Mouse (Mus musculus): ENCODE measurements at regions not wholly inside any gene's neighbourhood (a gene's known extent, or its start where the extent isn't known, plus 50 kb on each side); places are given as distances from the start of the nearest gene placed in this dataset.
"Not testable (repeated sequence)": the region's sequence is repeated elsewhere in the genome, so short reads cannot be mapped to it uniquely, and the experiment has no call there.

- ATAC-seq, result no peak
Observed at GRCm38 (mm10) chr1:165014328-165014727, 79.0 kb upstream of the Xcl1 start.

- peak; percentile 49 for ATAC-seq
Observed at GRCm38 (mm10) chr1:165013428-165013827, 78.1 kb upstream of the Xcl1 start.

GRCm38 (mm10) chr1:165012376-165012775 lies 77.0 kb upstream of the Xcl1 start:
- no peak for ATAC-seq

DNA sequence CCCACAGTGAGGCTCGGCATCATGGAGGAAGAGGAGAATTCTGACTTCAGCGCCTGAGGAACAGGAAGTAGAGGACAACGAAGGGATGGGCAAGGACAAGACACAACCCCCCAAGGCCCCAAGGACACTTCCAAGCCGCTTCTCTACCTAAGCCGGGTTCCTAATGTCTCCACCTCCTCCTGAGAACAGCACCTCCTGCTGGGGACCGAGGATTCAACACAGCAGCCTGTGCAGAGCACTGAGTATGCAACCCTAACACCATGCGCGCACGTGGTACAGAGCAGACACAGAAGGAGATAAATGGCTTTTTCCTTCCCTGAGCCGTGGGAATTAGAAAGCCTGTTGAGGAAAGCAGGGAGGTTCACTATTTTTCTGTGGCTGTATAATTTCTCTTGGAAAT lies 64.2 kb upstream of the Xcl1 start:
- peak; percentile 67 for ATAC-seq

GRCm38 (mm10) chr1:164998621-164999020 lies 63.3 kb upstream of the Xcl1 start:
- no peak for ATAC-seq

GRCm38 (mm10) chr1:164997660-164998059 lies 62.3 kb upstream of the Xcl1 start:
- no peak for ATAC-seq

- no peak for ATAC-seq
Observed at GRCm38 (mm10) chr1:164994247-164994660, 58.9 kb upstream of the Xcl1 start.

DNA sequence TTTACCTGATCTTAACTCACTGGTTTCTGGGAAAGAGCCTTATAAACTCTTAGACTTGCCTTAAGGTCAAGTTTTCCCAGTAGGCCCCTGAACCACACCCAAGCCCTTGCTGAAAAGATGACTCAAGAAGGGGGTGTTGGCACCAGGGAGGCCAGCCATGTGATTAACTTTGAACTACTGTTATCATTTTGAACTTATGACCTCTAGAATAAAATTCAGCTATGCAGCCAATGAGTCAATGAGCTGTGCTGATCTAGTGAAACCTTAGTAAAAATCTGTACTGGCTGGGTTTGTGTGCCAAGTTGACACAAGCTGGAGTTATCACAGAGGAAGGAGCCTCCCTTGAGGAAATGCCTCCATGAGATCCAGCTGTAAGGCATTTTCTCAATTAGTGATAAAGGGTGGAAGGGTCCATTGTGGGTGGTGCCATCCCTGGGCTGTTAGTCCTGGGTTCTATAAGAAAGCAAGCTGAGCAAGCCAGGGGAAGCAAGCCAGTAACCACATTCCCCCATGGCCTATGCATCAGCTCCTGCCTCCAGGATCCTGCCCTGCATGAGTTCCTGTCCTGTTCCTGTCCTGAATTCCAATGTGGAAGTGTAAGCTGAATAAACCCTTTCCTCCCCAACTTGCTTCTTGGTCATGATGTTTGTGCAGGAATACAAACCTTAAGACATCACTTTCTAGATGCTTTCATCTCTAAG lies 58.0 kb upstream of the Xcl1 start:
- not testable (repeated sequence) for ATAC-seq

DNA sequence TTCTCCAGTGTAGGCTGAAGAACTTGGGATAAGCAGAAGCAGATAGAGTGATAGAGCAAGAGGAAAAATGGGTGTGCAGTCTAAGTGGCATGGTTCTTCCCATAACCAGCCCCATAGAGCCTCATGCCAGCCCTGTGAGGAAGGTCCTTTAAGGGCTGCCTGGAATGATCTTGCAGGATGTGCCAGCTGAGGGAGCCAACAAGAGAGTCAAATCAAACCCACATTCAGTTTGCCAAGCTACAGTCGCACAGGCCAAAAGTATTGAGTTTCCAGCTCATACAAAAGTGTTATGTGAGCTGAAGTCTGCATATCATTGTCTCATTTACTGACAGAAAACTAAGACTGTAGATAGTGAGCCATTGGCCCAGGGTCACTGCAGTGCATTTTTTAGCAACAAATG lies 53.7 kb upstream of the Xcl1 start:
- no peak for ATAC-seq

GRCm38 (mm10) chr1:164988191-164988590 lies 52.9 kb upstream of the Xcl1 start:
- peak; percentile 25 for ATAC-seq

DNA sequence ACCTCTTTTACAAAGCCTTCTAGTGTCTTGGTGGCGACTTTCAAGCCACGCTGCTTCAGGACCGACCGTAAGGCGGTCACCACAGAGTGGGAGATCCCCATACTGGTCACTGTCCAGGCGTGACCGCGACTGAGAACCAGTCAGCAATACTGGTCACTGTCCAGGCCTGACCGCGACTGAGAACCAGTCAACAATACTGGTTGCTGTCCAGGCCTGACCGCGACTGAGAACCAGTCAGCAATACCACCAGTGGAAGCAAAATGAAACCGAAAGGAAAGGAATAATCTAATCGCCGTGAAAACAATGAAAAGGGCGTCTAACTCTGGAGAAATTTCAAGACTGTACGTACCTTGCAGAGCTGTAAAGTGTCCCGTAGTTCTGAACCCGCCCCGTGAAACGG lies 50.2 kb upstream of the Xcl1 start:
- not testable (repeated sequence) for ATAC-seq

Measured in inflammation-experienced regulatory T-cells, adult 6 months (primary cell).